Mouse (Mus musculus) embryonic facial prominence, embryonic 13.5 days (tissue): ENCODE measurements around the gene Pskh1. TPM values are rescaled to one million over a fixed set of nuclear protein-coding genes. Genes with fewer than 3 reads are reported as not detected.

Source experiments
- microRNA-seq: library from miRNA; unstranded; fragments of <30 nt; microRNA quantifications from one replicate; pipeline ENCODE4, GENCODE M21; 2016
- polyA plus RNA-seq: library from polyadenylated mRNA; unstranded; fragments of >200 nt; fragmentation: Nextera tagmentation; extraction: Ambion mirVana; gene quantifications from 2 replicates; pipeline ENCODE4 v1.2.1, GENCODE M21; 2015

Gene Pskh1
- polyA plus RNA-seq, 1 experiment from 2014 or later, result 43.2 TPM

Small RNA genes lying within 50 kb of the gene (microRNA-seq; reads per million reads assigned to microRNA genes)
- gene Mir7074, result not detected

Other genes starting within 250 kb of the Pskh1 start
- 0.61 and 0.84 TPM in 2 replicates for gene Carmil2, start 214.2 kb upstream of the Pskh1 start, polyA plus RNA-seq
- 72.3 and 84.3 TPM in 2 replicates for gene Acd, start 199.3 kb upstream of the Pskh1 start, polyA plus RNA-seq
- gene Pard6a, start 199.3 kb upstream of the Pskh1 start, polyA plus RNA-seq, result 18.9 and 21.5 TPM in 2 replicates
- 0.25 and 0.36 TPM in 2 replicates for gene 4933405L10Rik, start 192.8 kb upstream of the Pskh1 start, polyA plus RNA-seq
- 28.6 and 34.5 TPM in 2 replicates for gene Enkd1, start 192.2 kb upstream of the Pskh1 start, polyA plus RNA-seq
- 26.0 and 27.5 TPM in 2 replicates for gene Gfod2, start 141.8 kb upstream of the Pskh1 start, polyA plus RNA-seq
- 15.1 and 17.8 TPM in 2 replicates for gene Ranbp10, start 73.1 kb upstream of the Pskh1 start, polyA plus RNA-seq
- 0.21 and 0.24 TPM in 2 replicates for gene Tsnaxip1, start 72.7 kb upstream of the Pskh1 start, polyA plus RNA-seq
- gene Cenpt, start 47.2 kb upstream of the Pskh1 start, polyA plus RNA-seq, result 56.0 and 58.7 TPM in 2 replicates
- gene Thap11, start 45.3 kb upstream of the Pskh1 start, polyA plus RNA-seq, result 73.5 and 77.5 TPM in 2 replicates
- gene Nutf2, start 39.9 kb upstream of the Pskh1 start, polyA plus RNA-seq, result 191 and 275 TPM in 2 replicates
- 54.1 and 58.3 TPM in 2 replicates for gene Edc4, start 19.6 kb upstream of the Pskh1 start, polyA plus RNA-seq
- 0.51 and 0.77 TPM in 2 replicates for gene Nrn1l, start 6.9 kb upstream of the Pskh1 start, polyA plus RNA-seq
- 1.3 and 1.8 TPM in 2 replicates for gene Ctrl, start 33.4 kb downstream of the Pskh1 start, polyA plus RNA-seq
- 28.6 and 29.0 TPM in 2 replicates for gene Psmb10, start 38.0 kb downstream of the Pskh1 start, polyA plus RNA-seq
- 2.8 and 5.6 TPM in 2 replicates for gene Lcat, start 42.9 kb downstream of the Pskh1 start, polyA plus RNA-seq
- 48.3 and 56.8 TPM in 2 replicates for gene Slc12a4, start 65.7 kb downstream of the Pskh1 start, polyA plus RNA-seq
- gene Dpep3, start 79.0 kb downstream of the Pskh1 start, polyA plus RNA-seq, result not detected in 2 replicates
- 26.7 and 27.9 TPM in 2 replicates for gene Dus2, start 90.9 kb downstream of the Pskh1 start, polyA plus RNA-seq
- not detected in 2 replicates for gene Dpep2nb, start 105.5 kb downstream of the Pskh1 start, polyA plus RNA-seq
- gene Ddx28, start 111.4 kb downstream of the Pskh1 start, polyA plus RNA-seq, result 18.1 and 18.8 TPM in 2 replicates
- gene Nfatc3, start 158.4 kb downstream of the Pskh1 start, polyA plus RNA-seq, result 9.6 and 10.1 TPM in 2 replicates
- 22.2 and 25.9 TPM in 2 replicates for gene Esrp2, start 236.5 kb downstream of the Pskh1 start, polyA plus RNA-seq
- gene Pla2g15, start 250.0 kb downstream of the Pskh1 start, polyA plus RNA-seq, result 18.1 and 18.7 TPM in 2 replicates